Mouse (Mus musculus) testis, postnatal 14 days (tissue): ENCODE data around the gene Brip1.
"Not testable (repeated sequence)": the region's sequence is repeated elsewhere in the genome, so short reads cannot be mapped to it uniquely, and the experiment has no call there.

Experiments used
- DNase-seq: peaks from one replicate; pipeline ENCODE4 v3.0.0; 2021; ENCODE audit warnings: low spot score

Brip1 gene

GRCm38 (mm10) chr11:86201037-86201786 is at the start of gene Brip1:
Gene Brip1, minus strand, starts transcription at chr11:86201193.
- peak; percentile 94 for DNase-seq

- DNase-seq = no peak
Measured at GRCm38 (mm10) chr11:86232446-86232845, 31.5 kb upstream of the Brip1 start.

GRCm38 (mm10) chr11:86231781-86232350 is 30.9 kb upstream of the Brip1 start:
- DNase-seq = no peak

GRCm38 (mm10) chr11:86226646-86227180 is 25.7 kb upstream of the Brip1 start:
- DNase-seq = no peak

- no peak for DNase-seq
Measured at GRCm38 (mm10) chr11:86225761-86226160, 24.8 kb upstream of the Brip1 start.

GRCm38 (mm10) chr11:86211803-86212202 is 10.8 kb upstream of the Brip1 start:
- DNase-seq = no peak

- no peak for DNase-seq
Measured at GRCm38 (mm10) chr11:86209123-86209522, 8.1 kb upstream of the Brip1 start.

- no peak for DNase-seq
Measured at GRCm38 (mm10) chr11:86205876-86206275, 4.9 kb upstream of the Brip1 start.

GRCm38 (mm10) chr11:86205031-86205430 is 4.0 kb upstream of the Brip1 start:
- DNase-seq = no peak

GRCm38 (mm10) chr11:86201901-86202675 is 1.1 kb upstream of the Brip1 start:
- DNase-seq = no peak

GRCm38 (mm10) chr11:86200460-86201021 is 452 bp downstream of the Brip1 start:
- DNase-seq = no peak

GRCm38 (mm10) chr11:86199733-86200132 is 1.3 kb downstream of the Brip1 start:
- DNase-seq = no peak

GRCm38 (mm10) chr11:86185224-86185623 is 15.8 kb downstream of the Brip1 start:
- not testable (repeated sequence) for DNase-seq

- DNase-seq = peak; percentile 2
Measured at GRCm38 (mm10) chr11:86175833-86176232, 25.2 kb downstream of the Brip1 start.

GRCm38 (mm10) chr11:86174173-86174572 is 26.8 kb downstream of the Brip1 start:
- peak; percentile 4 for DNase-seq

- peak; percentile 0 for DNase-seq
Measured at GRCm38 (mm10) chr11:86170743-86171142, 30.2 kb downstream of the Brip1 start.

GRCm38 (mm10) chr11:86160251-86160650 is 40.7 kb downstream of the Brip1 start:
- DNase-seq = no peak

GRCm38 (mm10) chr11:86158950-86159349 is 42.0 kb downstream of the Brip1 start:
- DNase-seq = no peak

- DNase-seq = no peak
Measured at GRCm38 (mm10) chr11:86155638-86156037, 45.4 kb downstream of the Brip1 start.

GRCm38 (mm10) chr11:86131324-86131723 is 69.7 kb downstream of the Brip1 start:
- DNase-seq = no peak

GRCm38 (mm10) chr11:86117078-86117869 is 83.7 kb downstream of the Brip1 start:
- DNase-seq = no peak
